Mouse (Mus musculus) hindbrain, embryonic 10.5 days (tissue): ENCODE data around the gene Akain1. TPM values are rescaled to one million over a fixed set of nuclear protein-coding genes. Genes with fewer than 3 reads are reported as not detected.

Experiments
- DNase-seq: peaks from one replicate; pipeline ENCODE4 v3.0.0-alpha.2; 2017; ENCODE audit warnings: low spot score
- H3K27ac ChIP-seq: fragments of 300-500 bp; sonication (generic); 2 replicates; pipeline ENCODE4 v1.5.1; 2016; ENCODE audit warnings: mild to moderate bottlenecking, moderate library complexity
- H3K27me3 ChIP-seq: fragments of 300-500 bp; sonication (generic); 2 replicates; pipeline ENCODE4 v1.6.1; 2016; ENCODE audit warnings: mild to moderate bottlenecking; ENCODE audit not compliant: poor library complexity, insufficient read depth, severe bottlenecking
- H3K36me3 ChIP-seq: fragments of 300-500 bp; sonication (generic); 2 replicates; pipeline ENCODE4 v1.6.1; 2016; ENCODE audit warnings: mild to moderate bottlenecking, moderate library complexity
- H3K4me1 ChIP-seq: fragments of 300-500 bp; sonication (generic); replicated peaks from 2 replicates; pipeline ENCODE4 v1.6.1; 2016; ENCODE audit warnings: mild to moderate bottlenecking
- H3K4me3 ChIP-seq: fragments of 300-500 bp; sonication (generic); 2 replicates; pipeline ENCODE4 v1.5.1; 2016; ENCODE audit warnings: mild to moderate bottlenecking, moderate library complexity
- H3K9me3 ChIP-seq: fragments of 300-500 bp; sonication (generic); 2 replicates; pipeline ENCODE4 v1.6.1; 2016; ENCODE audit warnings: mild to moderate bottlenecking, moderate library complexity
- WGBS: fragments of 180-500 bp; shearing (Covaris S2); methylation state at CpG from one replicate; pipeline ENCODE4 v1.1.7; 2016; 5-methylcytosine and 5-hydroxymethylcytosine counted together
- polyA plus RNA-seq: library from polyadenylated mRNA; unstranded; fragments of >200 nt; fragmentation: Nextera tagmentation; extraction: Ambion mirVana; gene quantifications from 2 replicates; pipeline ENCODE4 v1.2.1, GENCODE M21; 2016

The Akain1 gene
- polyA plus RNA-seq, 1 experiment from 2014 or later = 0.08 TPM

DNA sequence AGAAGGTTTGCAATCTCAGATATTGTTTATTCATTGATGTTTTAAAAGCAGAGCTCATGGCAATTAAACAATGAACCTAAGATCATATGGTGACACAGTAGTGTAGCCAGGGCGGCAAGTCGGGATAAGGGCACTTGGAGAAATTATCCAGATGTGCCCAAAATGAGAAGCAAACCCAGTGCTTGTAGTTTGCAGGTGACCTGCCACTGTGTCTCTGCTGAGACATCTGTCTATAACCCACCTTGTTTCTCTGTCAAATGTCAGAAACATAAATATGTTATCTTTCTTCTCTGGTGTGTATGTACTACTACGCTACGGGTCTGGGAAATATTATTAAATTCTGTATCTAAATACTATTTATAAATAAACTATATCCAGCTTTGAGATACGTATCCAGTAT is 49.7 kb downstream of the Akain1 start:
- Histone ChIP-seq H3K4me1 (no peaks in the 10 kb centered on the region), H3K27ac (no peak overlapping the region), H3K36me3 (no peaks in the 10 kb centered on the region), H3K27me3 (no peaks in the 10 kb centered on the region), H3K9me3 (no peaks in the 10 kb centered on the region), H3K4me3 (no peak overlapping the region)
- DNase-seq = no peak
- 94% methylated on average over 5 of the region's 5 CpGs for WGBS

- 77% methylated on average over 6 of the region's 6 CpGs for whole genome bisulfite sequencing
Observed at GRCm38 (mm10) chr17:69492368-69492767, 53.2 kb downstream of the Akain1 start.

GRCm38 (mm10) chr17:69495531-69495930 is 56.4 kb downstream of the Akain1 start:
- Histone ChIP-seq H3K36me3 (no peaks in the 10 kb centered on the region), H3K4me1 (peaks cover 5% of the 10 kb centered on the region; the same call in 1 of the 2 replicates), H3K4me3 (no peak overlapping the region), H3K9me3 (no peaks in the 10 kb centered on the region), H3K27me3 (no peaks in the 10 kb centered on the region), H3K27ac (no peak overlapping the region)
- WGBS = 52% methylated on average over 2 of the region's 2 CpGs
- DNase-seq = no peak

More at GRCm38 (mm10) chr17:69492368-69492767, 53.2 kb downstream of the Akain1 start:
- DNase-seq = no peak
- no peaks in the 10 kb centered on the region for H3K9me3 ChIP-seq
- no peaks in the 10 kb centered on the region for H3K36me3 ChIP-seq
- H3K27ac ChIP-seq = no peak overlapping the region
- no peaks in the 10 kb centered on the region for H3K27me3 ChIP-seq
- H3K4me1 ChIP-seq = no peaks in the 10 kb centered on the region
- H3K4me3 ChIP-seq = no peak overlapping the region

DNA sequence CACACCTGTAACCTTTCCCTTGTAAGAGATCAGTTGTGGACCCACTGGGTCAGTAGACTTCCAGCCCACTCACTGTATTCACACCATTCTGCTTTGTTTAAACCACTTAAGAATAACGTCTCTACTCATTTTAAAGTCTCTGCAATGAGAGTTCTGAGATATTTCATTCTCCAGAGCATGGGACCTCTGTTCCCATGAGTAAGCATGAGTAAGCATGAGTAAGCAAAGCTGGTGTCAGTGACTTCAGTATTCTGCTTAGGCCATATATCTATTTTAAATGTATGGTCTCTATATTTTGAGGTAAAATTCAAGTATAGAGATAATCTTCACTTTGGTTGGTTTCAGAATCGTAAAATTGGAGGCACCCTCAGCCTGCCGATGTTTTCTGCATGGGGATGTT is 57.0 kb downstream of the Akain1 start:
- 88% methylated on average over 3 of the region's 3 CpGs for WGBS
- no peaks in the 10 kb centered on the region for H3K36me3 ChIP-seq
- H3K27ac ChIP-seq = no peak overlapping the region
- H3K27me3 ChIP-seq = no peaks in the 10 kb centered on the region
- H3K4me1 ChIP-seq = peaks cover 5% of the 10 kb centered on the region; the same call in 1 of the 2 replicates
- no peaks in the 10 kb centered on the region for H3K9me3 ChIP-seq
- no peak overlapping the region for H3K4me3 ChIP-seq
- DNase-seq = no peak

DNA sequence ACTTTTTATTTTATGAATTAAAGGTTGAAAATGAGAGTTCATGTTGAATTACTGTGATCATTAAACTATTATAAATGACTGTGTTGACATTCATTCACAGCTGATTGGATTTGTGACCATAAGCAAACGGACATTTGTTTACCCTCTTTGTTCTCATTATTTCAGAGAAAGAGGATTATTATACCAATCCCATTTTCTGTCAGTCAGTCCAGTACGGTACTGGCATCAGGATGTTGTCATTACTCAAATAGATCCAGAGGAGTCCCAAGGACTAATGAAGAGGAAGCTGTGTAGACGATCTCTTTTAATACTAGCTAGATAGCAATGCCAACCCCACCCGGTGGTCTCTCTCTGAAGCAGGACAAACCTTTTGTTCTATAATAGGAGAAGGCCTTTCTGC is 58.2 kb downstream of the Akain1 start:
- DNase-seq = no peak
- Histone ChIP-seq H3K9me3 (no peaks in the 10 kb centered on the region), H3K27me3 (no peaks in the 10 kb centered on the region), H3K4me1 (peaks cover 5% of the 10 kb centered on the region; the same call in 1 of the 2 replicates), H3K4me3 (no peak overlapping the region), H3K36me3 (no peaks in the 10 kb centered on the region), H3K27ac (no peak overlapping the region)
- 87% methylated on average over 4 of the region's 4 CpGs for WGBS

DNA sequence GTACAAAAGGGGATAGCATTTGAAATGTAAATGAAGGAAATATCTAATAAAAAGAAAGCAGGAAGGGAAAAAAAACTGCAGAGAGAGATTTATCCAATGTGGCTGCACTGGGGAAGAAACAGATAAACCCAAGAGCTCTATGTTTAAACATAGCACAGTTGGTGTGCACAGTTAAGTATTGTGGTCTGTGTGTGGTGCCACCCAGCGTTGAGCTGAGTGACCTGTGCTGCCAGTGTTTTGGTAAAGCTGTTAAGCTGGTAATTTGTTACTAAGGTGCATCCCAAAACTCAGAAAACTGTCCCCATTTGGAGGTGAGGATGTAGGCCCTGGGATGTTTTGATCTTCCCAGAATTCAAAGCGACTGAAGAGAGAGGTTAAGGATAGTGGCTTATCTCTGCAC is 59.8 kb downstream of the Akain1 start:
- Histone ChIP-seq H3K36me3 (no peaks in the 10 kb centered on the region), H3K27ac (no peak overlapping the region), H3K9me3 (no peaks in the 10 kb centered on the region), H3K4me3 (no peak overlapping the region), H3K27me3 (no peaks in the 10 kb centered on the region), H3K4me1 (peaks cover 5% of the 10 kb centered on the region; the same call in 1 of the 2 replicates)
- no peak for DNase-seq
- 49% methylated on average over 2 of the region's 2 CpGs for WGBS

DNA sequence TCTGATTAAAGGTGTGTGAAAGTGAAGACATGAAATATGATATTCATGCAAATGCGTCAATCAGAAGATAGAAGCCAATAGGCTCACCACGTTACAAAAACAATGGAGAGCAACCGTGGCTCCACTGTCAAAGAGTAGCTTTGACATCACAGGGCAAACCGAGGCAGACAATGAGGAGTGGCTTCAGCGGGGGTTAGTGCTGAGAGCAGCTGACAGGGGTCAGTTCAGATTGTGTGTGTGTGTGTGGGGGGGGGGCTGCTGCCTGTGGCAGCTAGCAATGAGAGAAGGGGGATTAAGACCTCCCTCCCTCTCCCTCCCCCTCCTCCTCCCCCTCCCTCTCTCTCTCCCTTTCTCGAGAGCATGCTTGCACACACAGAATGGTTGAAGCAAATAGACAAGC is 60.3 kb downstream of the Akain1 start:
- Histone ChIP-seq H3K4me1 (peaks cover 5% of the 10 kb centered on the region; the same call in 1 of the 2 replicates), H3K4me3 (no peak overlapping the region), H3K27ac (no peak overlapping the region), H3K27me3 (no peaks in the 10 kb centered on the region), H3K36me3 (no peaks in the 10 kb centered on the region), H3K9me3 (no peaks in the 10 kb centered on the region)
- WGBS = 28% methylated on average over 6 of the region's 6 CpGs
- peak; percentile 25 for DNase-seq

- Histone ChIP-seq H3K27me3 (no peaks in the 10 kb centered on the region), H3K4me1 (no peaks in the 10 kb centered on the region), H3K4me3 (no peak overlapping the region), H3K36me3 (no peaks in the 10 kb centered on the region), H3K9me3 (no peaks in the 10 kb centered on the region), H3K27ac (no peak overlapping the region)
- 46% methylated on average over 3 of the region's 3 CpGs for WGBS
- DNase-seq = no peak
Observed at GRCm38 (mm10) chr17:69506070-69506469, 66.9 kb downstream of the Akain1 start.

GRCm38 (mm10) chr17:69516344-69516907 is 77.3 kb downstream of the Akain1 start:
- 85% methylated on average over 4 of the region's 4 CpGs for WGBS

DNA sequence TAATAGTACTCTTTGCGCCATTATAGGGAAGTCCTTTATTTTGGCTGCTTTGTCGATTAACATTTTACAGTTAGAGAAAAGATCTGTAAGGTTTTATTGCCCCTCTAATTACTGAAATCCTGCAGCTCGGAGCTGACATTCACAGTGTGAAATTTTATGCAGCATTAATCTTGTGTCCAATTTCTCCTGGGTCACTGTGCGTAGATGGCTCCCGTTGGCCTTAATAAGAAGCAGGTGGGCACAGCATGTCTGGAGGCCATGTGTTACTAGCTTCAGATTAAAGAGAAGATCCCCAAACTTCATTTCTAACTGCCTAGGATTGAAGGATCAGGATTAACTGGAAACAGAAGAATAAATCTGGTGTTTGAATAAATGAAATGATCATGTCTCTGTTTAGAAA is 92.3 kb downstream of the Akain1 start:
- Histone ChIP-seq H3K4me1 (no peaks in the 10 kb centered on the region), H3K4me3 (no peak overlapping the region), H3K27ac (no peak overlapping the region), H3K9me3 (no peaks in the 10 kb centered on the region), H3K36me3 (no peaks in the 10 kb centered on the region), H3K27me3 (no peaks in the 10 kb centered on the region)
- 76% methylated on average over 5 of the region's 5 CpGs for WGBS
- DNase-seq = no peak

More at GRCm38 (mm10) chr17:69516344-69516907, 77.3 kb downstream of the Akain1 start:
- Histone ChIP-seq H3K36me3 (no peaks in the 10 kb centered on the region), H3K9me3 (no peaks in the 10 kb centered on the region), H3K4me3 (no peak overlapping the region), H3K4me1 (no peaks in the 10 kb centered on the region), H3K27ac (no peak overlapping the region), H3K27me3 (no peaks in the 10 kb centered on the region)
- DNase-seq = no peak

Other genes with a start within 250 kb of the Akain1 start
- 25.9 and 28.9 TPM in 2 replicates for gene Zbtb14, start 56.3 kb upstream of the Akain1 start, polyA plus RNA-seq